Mouse (Mus musculus) urinary bladder, postnatal 14 days (tissue): ENCODE data around the gene Pskh1.

Source experiments
- DNase-seq: peaks from one replicate; pipeline ENCODE4 v3.0.0; 2021; ENCODE audit warnings: low spot score

The Pskh1 gene

GRCm38 (mm10) chr8:105959350-105959749, 59.1 kb downstream of the Pskh1 start:
- peak; percentile 95 for DNase-seq

GRCm38 (mm10) chr8:105961101-105961500, 60.9 kb downstream of the Pskh1 start:
- DNase-seq: no peak

- DNase-seq: no peak
These were observed 61.3 kb downstream of the Pskh1 start for GRCm38 (mm10) chr8:105961536-105961935.

GRCm38 (mm10) chr8:105964506-105965265, 64.4 kb downstream of the Pskh1 start:
- DNase-seq: no peak

GRCm38 (mm10) chr8:105965266-105965904, 65.1 kb downstream of the Pskh1 start:
- DNase-seq: peak; percentile 61

GRCm38 (mm10) chr8:105965905-105966341, 65.7 kb downstream of the Pskh1 start, which contains the start of gene Slc12a4:
TSS of gene Slc12a4 (minus strand) at chr8:105966097.
- peak; percentile 80 for DNase-seq

GRCm38 (mm10) chr8:105966692-105967311, 66.6 kb downstream of the Pskh1 start:
- DNase-seq: peak; percentile 47

GRCm38 (mm10) chr8:105969367-105969766, 69.1 kb downstream of the Pskh1 start:
- DNase-seq: no peak

- DNase-seq: no peak
These were observed 70.9 kb downstream of the Pskh1 start for GRCm38 (mm10) chr8:105971019-105971720.

GRCm38 (mm10) chr8:105975363-105975762, 75.1 kb downstream of the Pskh1 start:
- no peak for DNase-seq

GRCm38 (mm10) chr8:105979325-105979724, 79.1 kb downstream of the Pskh1 start, which contains the start of gene Dpep3:
TSS of gene Dpep3 (minus strand) at chr8:105979429.
- no peak for DNase-seq

- no peak for DNase-seq
These were observed 80.9 kb downstream of the Pskh1 start for GRCm38 (mm10) chr8:105981146-105981545.
